Mouse (Mus musculus): ENCODE measurements around the gene Dhx37. TPM values are rescaled to one million over a fixed set of nuclear protein-coding genes. Genes with fewer than 3 reads are reported as not detected.
A peak's percentile ranks its signal among the peaks of the same experiment; 100 is the strongest.

Gene Dhx37
- 10.4 and 14.2 TPM in 2 replicates for polyA plus RNA-seq (2015; fragmentation: Nextera tagmentation; extraction: Ambion mirVana)

GRCm38 (mm10) chr5:125433793-125434337, at the start of gene Dhx37:
Dhx37 (minus strand) TSS chr5:125434121.
- peak within 1 kb of the TSS; percentile 83 for H3K9ac ChIP-seq (replicated peaks; ENCODE audit: low read length)
- H3K4me3 ChIP-seq (ENCODE audit: low read length): peak within 1 kb of the TSS; percentile 84
- H3K27ac ChIP-seq (ENCODE audit: low read length): 0 out of 2 replicates have a peak within 1 kb of the TSS, but pooled peaks have one; percentile 44
- ATAC-seq (ENCODE audit: low FRiP score, low TSS enrichment): peak; percentile 98
- under 1% methylated on average over 46 of the region's 46 CpGs for WGBS
- H3K9me3 ChIP-seq (ENCODE audit: low read length): no peaks in the 10 kb centered on the region
- H3K4me2 ChIP-seq (replicated peaks; ENCODE audit: low read depth, low read length): peak within 1 kb of the TSS; percentile 71
- peaks cover 12% of the 10 kb centered on the region for H3K4me1 ChIP-seq (ENCODE audit: insufficient read depth, low read length)
- H3K27me3 ChIP-seq (ENCODE audit: insufficient read depth, low read length): no peaks in the 10 kb centered on the region
- peaks cover 28% of the 10 kb centered on the region for H3K36me3 ChIP-seq (ENCODE audit: insufficient read depth, low read length)

GRCm38 (mm10) chr5:125482474-125482873, 48.6 kb upstream of the Dhx37 start:
- WGBS: 87% methylated on average over 7 of the region's 7 CpGs
- Histone ChIP-seq H3K36me3 (ENCODE audit: insufficient read depth, low read length) (peaks cover 7% of the 10 kb centered on the region), H3K9ac (replicated peaks; ENCODE audit: low read length) (no peak overlapping the region), H3K27ac (ENCODE audit: low read length) (no peak overlapping the region), H3K4me3 (ENCODE audit: low read length) (no peak overlapping the region), H3K4me2 (replicated peaks; ENCODE audit: low read depth, low read length) (no peak overlapping the region), H3K27me3 (ENCODE audit: insufficient read depth, low read length) (no peaks in the 10 kb centered on the region), H3K9me3 (ENCODE audit: low read length) (no peaks in the 10 kb centered on the region), H3K4me1 (ENCODE audit: insufficient read depth, low read length) (peaks cover 13% of the 10 kb centered on the region)
- ATAC-seq (ENCODE audit: low FRiP score, low TSS enrichment): no peak

GRCm38 (mm10) chr5:125480434-125481231, 46.7 kb upstream of the Dhx37 start:
- no peaks in the 10 kb centered on the region for H3K27me3 ChIP-seq (ENCODE audit: insufficient read depth, low read length)
- no peak for ATAC-seq (ENCODE audit: low FRiP score, low TSS enrichment)
- H3K9me3 ChIP-seq (ENCODE audit: low read length): no peaks in the 10 kb centered on the region
- no peak overlapping the region for H3K27ac ChIP-seq (ENCODE audit: low read length)
- peaks cover 21% of the 10 kb centered on the region for H3K4me1 ChIP-seq (ENCODE audit: insufficient read depth, low read length)
- H3K4me3 ChIP-seq (ENCODE audit: low read length): no peak overlapping the region
- H3K9ac ChIP-seq (replicated peaks; ENCODE audit: low read length): no peak overlapping the region
- H3K36me3 ChIP-seq (ENCODE audit: insufficient read depth, low read length): peaks cover 7% of the 10 kb centered on the region
- H3K4me2 ChIP-seq (replicated peaks; ENCODE audit: low read depth, low read length): no peak overlapping the region
- WGBS: 85% methylated on average over 11 of the region's 11 CpGs

- Histone ChIP-seq H3K27ac (ENCODE audit: low read length) (no peak overlapping the region), H3K4me1 (ENCODE audit: insufficient read depth, low read length) (peaks cover 21% of the 10 kb centered on the region), H3K4me2 (replicated peaks; ENCODE audit: low read depth, low read length) (no peak overlapping the region), H3K9ac (replicated peaks; ENCODE audit: low read length) (no peak overlapping the region), H3K9me3 (ENCODE audit: low read length) (no peaks in the 10 kb centered on the region), H3K4me3 (ENCODE audit: low read length) (no peak overlapping the region), H3K27me3 (ENCODE audit: insufficient read depth, low read length) (no peaks in the 10 kb centered on the region), H3K36me3 (ENCODE audit: insufficient read depth, low read length) (peaks cover 7% of the 10 kb centered on the region)
- ATAC-seq (ENCODE audit: low FRiP score, low TSS enrichment): no peak
- WGBS: 93% methylated on average over 3 of the region's 3 CpGs
Measured at GRCm38 (mm10) chr5:125479376-125479775, 45.5 kb upstream of the Dhx37 start.

GRCm38 (mm10) chr5:125478037-125478436, 44.1 kb upstream of the Dhx37 start:
- no peak for ATAC-seq (ENCODE audit: low FRiP score, low TSS enrichment)
- Histone ChIP-seq H3K4me3 (ENCODE audit: low read length) (no peak overlapping the region), H3K27me3 (ENCODE audit: insufficient read depth, low read length) (no peaks in the 10 kb centered on the region), H3K4me2 (replicated peaks; ENCODE audit: low read depth, low read length) (peak overlapping the region; percentile 89; the same call in 1 of the 2 replicates), H3K9ac (replicated peaks; ENCODE audit: low read length) (no peak overlapping the region), H3K9me3 (ENCODE audit: low read length) (no peaks in the 10 kb centered on the region), H3K27ac (ENCODE audit: low read length) (no peak overlapping the region), H3K36me3 (ENCODE audit: insufficient read depth, low read length) (peaks cover 5% of the 10 kb centered on the region), H3K4me1 (ENCODE audit: insufficient read depth, low read length) (peaks cover 21% of the 10 kb centered on the region)
- 78% methylated on average over 7 of the region's 7 CpGs for WGBS

GRCm38 (mm10) chr5:125477533-125477932, 43.6 kb upstream of the Dhx37 start:
- H3K27ac ChIP-seq (ENCODE audit: low read length): no peak overlapping the region
- H3K4me2 ChIP-seq (replicated peaks; ENCODE audit: low read depth, low read length): peak overlapping the region; percentile 89
- no peak overlapping the region for H3K4me3 ChIP-seq (ENCODE audit: low read length)
- H3K27me3 ChIP-seq (ENCODE audit: insufficient read depth, low read length): no peaks in the 10 kb centered on the region
- WGBS: 46% methylated on average over 7 of the region's 7 CpGs
- no peak for ATAC-seq (ENCODE audit: low FRiP score, low TSS enrichment)
- no peaks in the 10 kb centered on the region for H3K9me3 ChIP-seq (ENCODE audit: low read length)
- peak overlapping the region; percentile 78; the same call in 1 of the 2 replicates for H3K9ac ChIP-seq (replicated peaks; ENCODE audit: low read length)
- peaks cover under 1% of the 10 kb centered on the region; the same call in 1 of the 2 replicates for H3K36me3 ChIP-seq (ENCODE audit: insufficient read depth, low read length)
- peaks cover 21% of the 10 kb centered on the region for H3K4me1 ChIP-seq (ENCODE audit: insufficient read depth, low read length)

- H3K36me3 ChIP-seq (ENCODE audit: insufficient read depth, low read length): no peaks in the 10 kb centered on the region
- H3K4me3 ChIP-seq (ENCODE audit: low read length): peak overlapping the region; percentile 83
- 45% methylated on average over 7 of the region's 7 CpGs for WGBS
- peaks cover 21% of the 10 kb centered on the region for H3K4me1 ChIP-seq (ENCODE audit: insufficient read depth, low read length)
- peak overlapping the region; percentile 78 for H3K9ac ChIP-seq (replicated peaks; ENCODE audit: low read length)
- no peak overlapping the region for H3K27ac ChIP-seq (ENCODE audit: low read length)
- no peaks in the 10 kb centered on the region for H3K27me3 ChIP-seq (ENCODE audit: insufficient read depth, low read length)
- peak overlapping the region; percentile 89 for H3K4me2 ChIP-seq (replicated peaks; ENCODE audit: low read depth, low read length)
- H3K9me3 ChIP-seq (ENCODE audit: low read length): no peaks in the 10 kb centered on the region
- ATAC-seq (ENCODE audit: low FRiP score, low TSS enrichment): no peak
Measured at GRCm38 (mm10) chr5:125476799-125477198, 42.9 kb upstream of the Dhx37 start.

- 9% methylated on average over 5 of the region's 5 CpGs for WGBS
- ATAC-seq (ENCODE audit: low FRiP score, low TSS enrichment): peak; percentile 41; the same call in 1 of the 2 replicates
- H3K36me3 ChIP-seq (ENCODE audit: insufficient read depth, low read length): no peaks in the 10 kb centered on the region
- peak overlapping the region; percentile 78 for H3K9ac ChIP-seq (replicated peaks; ENCODE audit: low read length)
- H3K27ac ChIP-seq (ENCODE audit: low read length): peak overlapping the region; percentile 64; the same call in 1 of the 2 replicates
- H3K4me2 ChIP-seq (replicated peaks; ENCODE audit: low read depth, low read length): peak overlapping the region; percentile 89
- peaks cover 21% of the 10 kb centered on the region for H3K4me1 ChIP-seq (ENCODE audit: insufficient read depth, low read length)
- H3K27me3 ChIP-seq (ENCODE audit: insufficient read depth, low read length): no peaks in the 10 kb centered on the region
- peak overlapping the region; percentile 83 for H3K4me3 ChIP-seq (ENCODE audit: low read length)
- no peaks in the 10 kb centered on the region for H3K9me3 ChIP-seq (ENCODE audit: low read length)
Measured at GRCm38 (mm10) chr5:125476286-125476625, 42.3 kb upstream of the Dhx37 start.

GRCm38 (mm10) chr5:125475601-125476285, 41.8 kb upstream of the Dhx37 start, which contains the start of gene Aacs:
Aacs (plus strand) TSS chr5:125475814.
- H3K4me1 ChIP-seq (ENCODE audit: insufficient read depth, low read length): peaks cover 21% of the 10 kb centered on the region
- no peaks in the 10 kb centered on the region for H3K9me3 ChIP-seq (ENCODE audit: low read length)
- no peaks in the 10 kb centered on the region for H3K27me3 ChIP-seq (ENCODE audit: insufficient read depth, low read length)
- peak within 1 kb of the TSS; percentile 64 for H3K27ac ChIP-seq (ENCODE audit: low read length)
- H3K9ac ChIP-seq (replicated peaks; ENCODE audit: low read length): peak within 1 kb of the TSS; percentile 78
- no peaks in the 10 kb centered on the region for H3K36me3 ChIP-seq (ENCODE audit: insufficient read depth, low read length)
- ATAC-seq (ENCODE audit: low FRiP score, low TSS enrichment): peak; percentile 92
- H3K4me2 ChIP-seq (replicated peaks; ENCODE audit: low read depth, low read length): peak within 1 kb of the TSS; percentile 89
- WGBS: under 1% methylated on average over 60 of the region's 60 CpGs
- H3K4me3 ChIP-seq (ENCODE audit: low read length): peak within 1 kb of the TSS; percentile 83
